Mouse (Mus musculus): ENCODE measurements around the gene Tfdp2. TPM values are rescaled to one million over a fixed set of nuclear protein-coding genes. Genes with fewer than 3 reads are reported as not detected.

The Tfdp2 gene
- polyA plus RNA-seq, 1 experiment from 2014 or later = 56.9 TPM

GRCm38 (mm10) chr9:96353121-96353769, 157.2 kb downstream of the Tfdp2 start:
- Histone ChIP-seq H3K27ac (no peak overlapping the region), H3K9ac (no peak overlapping the region), H3K4me2 (replicated peaks) (no peak overlapping the region), H3K36me3 (peaks cover 6% of the 10 kb centered on the region; the same call in 1 of the 2 replicates), H3K4me3 (no peak overlapping the region), H3K27me3 (no peaks in the 10 kb centered on the region), H3K9me3 (no peaks in the 10 kb centered on the region), H3K4me1 (no peaks in the 10 kb centered on the region)
- 83% methylated on average over 12 of the region's 12 CpGs for WGBS
- ATAC-seq (ENCODE audit: insufficient number of reproducible peaks, insufficient read depth, low FRiP score, low TSS enrichment) = no peak

- H3K9me3 ChIP-seq = no peaks in the 10 kb centered on the region
- H3K36me3 ChIP-seq = peaks cover 6% of the 10 kb centered on the region; the same call in 1 of the 2 replicates
- WGBS = 78% methylated on average over 8 of the region's 8 CpGs
- no peaks in the 10 kb centered on the region for H3K27me3 ChIP-seq
- no peaks in the 10 kb centered on the region for H3K4me1 ChIP-seq
- H3K27ac ChIP-seq = no peak overlapping the region
- no peak overlapping the region for H3K9ac ChIP-seq
- no peak overlapping the region for H3K4me2 ChIP-seq (replicated peaks)
- ATAC-seq (ENCODE audit: insufficient number of reproducible peaks, insufficient read depth, low FRiP score, low TSS enrichment) = no peak
- H3K4me3 ChIP-seq = no peak overlapping the region
Observed at GRCm38 (mm10) chr9:96353799-96354198, 157.7 kb downstream of the Tfdp2 start.

GRCm38 (mm10) chr9:96360056-96360455, 164.0 kb downstream of the Tfdp2 start:
- no peak for ATAC-seq (ENCODE audit: insufficient number of reproducible peaks, insufficient read depth, low FRiP score, low TSS enrichment)
- Histone ChIP-seq H3K9me3 (no peaks in the 10 kb centered on the region), H3K36me3 (no peaks in the 10 kb centered on the region), H3K9ac (no peak overlapping the region), H3K4me2 (replicated peaks) (no peak overlapping the region), H3K27me3 (no peaks in the 10 kb centered on the region), H3K4me3 (no peak overlapping the region), H3K4me1 (peaks cover 19% of the 10 kb centered on the region), H3K27ac (no peak overlapping the region)
- WGBS = 89% methylated on average over 3 of the region's 3 CpGs

- peak overlapping the region; percentile 69 for H3K4me2 ChIP-seq (replicated peaks)
- WGBS = under 1% methylated on average over 54 of the region's 64 CpGs
- H3K27ac ChIP-seq = peak overlapping the region; percentile 97
- H3K9ac ChIP-seq = peak overlapping the region; percentile 87
- H3K4me3 ChIP-seq = peak overlapping the region; percentile 82
- H3K4me1 ChIP-seq = peaks cover 19% of the 10 kb centered on the region
- no peaks in the 10 kb centered on the region for H3K36me3 ChIP-seq
- no peaks in the 10 kb centered on the region for H3K27me3 ChIP-seq
- peak; percentile 57 for ATAC-seq (ENCODE audit: insufficient number of reproducible peaks, insufficient read depth, low FRiP score, low TSS enrichment)
- no peaks in the 10 kb centered on the region for H3K9me3 ChIP-seq
Observed at GRCm38 (mm10) chr9:96363581-96364140, 167.6 kb downstream of the Tfdp2 start.

- H3K27ac ChIP-seq = peak within 1 kb of the TSS; percentile 97
Observed at GRCm38 (mm10) chr9:96364141-96364838, 168.2 kb downstream of the Tfdp2 start, which contains the start of gene Atp1b3. Gene Atp1b3, minus strand, starts transcription at chr9:96364442.

GRCm38 (mm10) chr9:96365271-96365872, 169.3 kb downstream of the Tfdp2 start:
- H3K9ac ChIP-seq = no peak overlapping the region
- H3K4me1 ChIP-seq = peaks cover 19% of the 10 kb centered on the region
- WGBS = 62% methylated on average over 6 of the region's 6 CpGs
- no peaks in the 10 kb centered on the region for H3K36me3 ChIP-seq
- ATAC-seq (ENCODE audit: insufficient number of reproducible peaks, insufficient read depth, low FRiP score, low TSS enrichment) = no peak
- no peak overlapping the region for H3K4me3 ChIP-seq
- no peak overlapping the region for H3K4me2 ChIP-seq (replicated peaks)
- no peaks in the 10 kb centered on the region for H3K9me3 ChIP-seq
- H3K27me3 ChIP-seq = no peaks in the 10 kb centered on the region
- no peak overlapping the region for H3K27ac ChIP-seq

More at GRCm38 (mm10) chr9:96364141-96364838, 168.2 kb downstream of the Tfdp2 start, which contains the start of gene Atp1b3:
- H3K4me3 ChIP-seq = peak within 1 kb of the TSS; percentile 82
- peak; percentile 98 for ATAC-seq (ENCODE audit: insufficient number of reproducible peaks, insufficient read depth, low FRiP score, low TSS enrichment)
- peaks cover 19% of the 10 kb centered on the region for H3K4me1 ChIP-seq
- no peaks in the 10 kb centered on the region for H3K27me3 ChIP-seq
- under 1% methylated on average over 81 of the region's 81 CpGs for WGBS
- H3K9ac ChIP-seq = peak within 1 kb of the TSS; percentile 87
- no peaks in the 10 kb centered on the region for H3K9me3 ChIP-seq
- H3K36me3 ChIP-seq = no peaks in the 10 kb centered on the region
- H3K4me2 ChIP-seq (replicated peaks) = peak within 1 kb of the TSS; percentile 69

GRCm38 (mm10) chr9:96369654-96370384, 173.7 kb downstream of the Tfdp2 start:
- Histone ChIP-seq H3K9me3 (no peaks in the 10 kb centered on the region), H3K27me3 (no peaks in the 10 kb centered on the region), H3K36me3 (no peaks in the 10 kb centered on the region), H3K9ac (no peak overlapping the region), H3K4me1 (no peaks in the 10 kb centered on the region), H3K4me3 (no peak overlapping the region), H3K27ac (no peak overlapping the region), H3K4me2 (replicated peaks) (no peak overlapping the region)
- no peak for ATAC-seq (ENCODE audit: insufficient number of reproducible peaks, insufficient read depth, low FRiP score, low TSS enrichment)
- WGBS = 43% methylated on average over 5 of the region's 5 CpGs

- ATAC-seq (ENCODE audit: insufficient number of reproducible peaks, insufficient read depth, low FRiP score, low TSS enrichment) = no peak
- Histone ChIP-seq H3K4me2 (replicated peaks) (no peak overlapping the region), H3K27ac (no peak overlapping the region), H3K4me1 (no peaks in the 10 kb centered on the region), H3K36me3 (no peaks in the 10 kb centered on the region), H3K9ac (no peak overlapping the region), H3K9me3 (no peaks in the 10 kb centered on the region), H3K27me3 (no peaks in the 10 kb centered on the region), H3K4me3 (no peak overlapping the region)
- 84% methylated on average over 5 of the region's 5 CpGs for WGBS
Observed at GRCm38 (mm10) chr9:96371075-96371474, 175.0 kb downstream of the Tfdp2 start.

Other genes with a start within 250 kb of the Tfdp2 start
- gene Xrn1, start 241.5 kb upstream of the Tfdp2 start, polyA plus RNA-seq (2016; fragmentation: Nextera tagmentation; extraction: Ambion mirVana) = 26.5 and 29.0 TPM in 2 replicates
- 6.9 and 7.1 TPM in 2 replicates for gene Gk5, start 76.9 kb upstream of the Tfdp2 start, polyA plus RNA-seq (2016; fragmentation: Nextera tagmentation; extraction: Ambion mirVana)
- gene Atp1b3, start 168.2 kb downstream of the Tfdp2 start, polyA plus RNA-seq (2016; fragmentation: Nextera tagmentation; extraction: Ambion mirVana) = 136 and 137 TPM in 2 replicates

Data from embryonic facial prominence, embryonic 12.5 days (tissue).